Mouse (Mus musculus) stomach, embryonic 15.5 days (tissue): ENCODE measurements around the gene S100a7a. TPM values are rescaled to one million over a fixed set of nuclear protein-coding genes. Genes with fewer than 3 reads are reported as not detected.

Experiments used
- ATAC-seq: fragments of 200-750 bp; cut with Nextera tagmentation; 2 replicates; pipeline ENCODE4 v1.8.0; 2017; ENCODE audit warnings: low read depth, moderate number of reproducible peaks, moderate TSS enrichment; ENCODE audit not compliant: insufficient read depth, low FRiP score
- H3K27ac ChIP-seq: fragments of 300-500 bp; sonication (generic); 2 replicates; pipeline ENCODE4 v1.5.1; 2015; ENCODE audit warnings: mild to moderate bottlenecking, inconsistent platforms
- H3K27me3 ChIP-seq: fragments of 300-500 bp; sonication (generic); replicated peaks from 2 replicates; pipeline ENCODE4 v1.6.1; 2015; ENCODE audit warnings: inconsistent platforms
- H3K36me3 ChIP-seq: fragments of 300-500 bp; sonication (generic); 2 replicates; pipeline ENCODE4 v1.6.1; 2015; ENCODE audit warnings: inconsistent platforms
- H3K4me1 ChIP-seq: fragments of 300-500 bp; sonication (generic); 2 replicates; pipeline ENCODE4 v1.6.1; 2015; ENCODE audit warnings: inconsistent platforms
- H3K4me2 ChIP-seq: fragments of 300-500 bp; sonication (generic); 2 replicates; pipeline ENCODE4 v1.6.1; 2015; ENCODE audit warnings: mild to moderate bottlenecking, inconsistent platforms
- H3K4me3 ChIP-seq: fragments of 300-500 bp; sonication (generic); replicated peaks from 2 replicates; pipeline ENCODE4 v1.5.1; 2015; ENCODE audit warnings: inconsistent platforms
- H3K9ac ChIP-seq: fragments of 300-500 bp; sonication (generic); 2 replicates; pipeline ENCODE4 v1.6.1; 2015; ENCODE audit warnings: inconsistent platforms
- H3K9me3 ChIP-seq: fragments of 300-500 bp; sonication (generic); 2 replicates; pipeline ENCODE4 v1.6.1; 2016; ENCODE audit warnings: inconsistent platforms
- WGBS: fragments of 180-500 bp; shearing (Covaris S2); methylation state at CpG from one replicate; pipeline ENCODE4 v1.1.7; 2015; 5-methylcytosine and 5-hydroxymethylcytosine counted together
- polyA plus RNA-seq: library from polyadenylated mRNA; unstranded; fragments of >200 nt; fragmentation: Nextera tagmentation; extraction: Ambion mirVana; gene quantifications from 2 replicates; pipeline ENCODE4 v1.2.1, GENCODE M21; 2015

The S100a7a gene
- polyA plus RNA-seq, result 0.61 and 2.8 TPM in 2 replicates

DNA sequence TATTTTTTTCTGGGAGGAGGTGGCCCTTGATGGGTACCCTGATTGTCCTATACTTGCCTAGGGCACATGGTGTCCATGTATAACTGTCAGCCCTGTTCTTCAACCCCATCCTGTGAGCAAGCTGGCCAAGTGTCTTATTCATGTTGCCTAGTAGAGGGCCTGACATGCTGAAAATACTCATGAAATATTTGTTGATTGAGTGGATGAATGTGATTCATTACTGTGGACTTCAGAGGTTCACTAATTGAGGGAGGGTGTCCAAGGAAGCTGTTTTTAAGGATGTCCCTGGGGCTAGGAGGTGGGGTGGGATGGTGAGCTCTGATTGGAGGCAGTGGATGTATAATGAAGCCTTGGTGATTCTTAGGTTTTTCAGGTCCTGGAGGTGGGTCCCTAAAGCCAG is at the start of gene S100a7a:
Gene S100a7a, plus strand, starts transcription at position 301 of the 400 bp plus-strand sequence.
- no peaks in the 10 kb centered on the region for H3K4me1 ChIP-seq
- no peaks in the 10 kb centered on the region for H3K27me3 ChIP-seq
- no peaks in the 10 kb centered on the region for H3K36me3 ChIP-seq
- H3K9me3 ChIP-seq, result no peaks in the 10 kb centered on the region
- H3K4me2 ChIP-seq, result no peak within 1 kb of the TSS
- no peak within 1 kb of the TSS for H3K4me3 ChIP-seq
- H3K27ac ChIP-seq, result no peak within 1 kb of the TSS
- H3K9ac ChIP-seq, result no peak within 1 kb of the TSS
- ATAC-seq, result no peak

GRCm38 (mm10) chr3:90604416-90604815 is 49.4 kb upstream of the S100a7a start:
- 24% methylated on average over 4 of the region's 4 CpGs for WGBS
- H3K4me2 ChIP-seq, result no peak overlapping the region
- H3K9ac ChIP-seq, result no peak overlapping the region
- no peaks in the 10 kb centered on the region for H3K27me3 ChIP-seq
- no peaks in the 10 kb centered on the region for H3K36me3 ChIP-seq
- peaks cover 22% of the 10 kb centered on the region for H3K4me1 ChIP-seq
- peak overlapping the region; percentile 88 for H3K27ac ChIP-seq
- no peaks in the 10 kb centered on the region for H3K9me3 ChIP-seq
- no peak overlapping the region for H3K4me3 ChIP-seq
- ATAC-seq, result peak; percentile 75

DNA sequence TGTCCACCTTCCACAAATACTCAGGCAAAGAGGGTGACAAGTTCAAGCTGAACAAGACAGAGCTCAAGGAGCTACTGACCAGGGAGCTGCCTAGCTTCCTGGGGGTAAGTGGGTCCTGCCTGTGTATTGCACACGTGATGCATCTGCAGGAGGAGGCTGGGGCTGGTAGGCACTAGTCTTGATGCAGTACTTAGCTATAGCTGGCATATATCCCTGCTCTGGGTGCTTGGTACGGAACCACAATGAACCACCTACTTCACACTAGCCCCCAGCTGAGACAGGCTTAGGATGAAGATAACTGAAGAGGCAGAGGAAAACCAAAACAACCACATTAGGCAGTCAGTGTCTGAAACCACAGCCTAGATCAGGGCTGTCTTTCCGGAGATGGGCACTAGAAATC is 48.8 kb upstream of the S100a7a start:
- Histone ChIP-seq H3K4me3 (no peak overlapping the region), H3K9me3 (no peaks in the 10 kb centered on the region), H3K27ac (peak overlapping the region; percentile 88), H3K27me3 (no peaks in the 10 kb centered on the region), H3K4me1 (peaks cover 22% of the 10 kb centered on the region), H3K9ac (no peak overlapping the region), H3K36me3 (no peaks in the 10 kb centered on the region), H3K4me2 (no peak overlapping the region)
- no peak for ATAC-seq
- WGBS, result 78% methylated on average over 3 of the region's 3 CpGs

DNA sequence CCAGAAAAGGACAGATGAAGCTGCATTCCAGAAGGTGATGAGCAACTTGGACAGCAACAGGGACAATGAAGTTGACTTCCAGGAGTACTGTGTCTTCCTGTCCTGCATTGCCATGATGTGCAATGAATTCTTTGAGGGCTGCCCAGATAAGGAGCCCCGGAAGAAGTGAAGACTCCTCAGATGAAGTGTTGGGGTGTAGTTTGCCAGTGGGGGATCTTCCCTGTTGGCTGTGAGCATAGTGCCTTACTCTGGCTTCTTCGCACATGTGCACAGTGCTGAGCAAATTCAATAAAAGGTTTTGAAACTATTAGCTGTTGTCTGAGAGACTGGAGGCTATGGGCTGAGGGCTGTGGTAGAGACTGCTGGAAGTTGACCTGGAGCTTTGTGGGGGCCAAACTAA is 48.1 kb upstream of the S100a7a start:
- Histone ChIP-seq H3K4me1 (peaks cover 22% of the 10 kb centered on the region), H3K9me3 (no peaks in the 10 kb centered on the region), H3K9ac (no peak overlapping the region), H3K4me2 (no peak overlapping the region), H3K27ac (peak overlapping the region; percentile 88), H3K27me3 (no peaks in the 10 kb centered on the region), H3K4me3 (no peak overlapping the region), H3K36me3 (no peaks in the 10 kb centered on the region)
- 62% methylated on average over 2 of the region's 2 CpGs for WGBS
- ATAC-seq, result 0 out of 2 replicates have a peak, but pooled peaks have one; percentile 3

- no peak overlapping the region for H3K9ac ChIP-seq
- H3K4me3 ChIP-seq, result no peak overlapping the region
- WGBS, result 47% methylated on average over 6 of the region's 6 CpGs
- H3K27me3 ChIP-seq, result no peaks in the 10 kb centered on the region
- 0 out of 2 replicates have a peak, but pooled peaks have one; percentile 10 for ATAC-seq
- no peaks in the 10 kb centered on the region for H3K36me3 ChIP-seq
- peaks cover 22% of the 10 kb centered on the region for H3K4me1 ChIP-seq
- peak overlapping the region; percentile 88 for H3K27ac ChIP-seq
- no peak overlapping the region for H3K4me2 ChIP-seq
- no peaks in the 10 kb centered on the region for H3K9me3 ChIP-seq
These were observed 47.6 kb upstream of the S100a7a start for GRCm38 (mm10) chr3:90606185-90606584.

DNA sequence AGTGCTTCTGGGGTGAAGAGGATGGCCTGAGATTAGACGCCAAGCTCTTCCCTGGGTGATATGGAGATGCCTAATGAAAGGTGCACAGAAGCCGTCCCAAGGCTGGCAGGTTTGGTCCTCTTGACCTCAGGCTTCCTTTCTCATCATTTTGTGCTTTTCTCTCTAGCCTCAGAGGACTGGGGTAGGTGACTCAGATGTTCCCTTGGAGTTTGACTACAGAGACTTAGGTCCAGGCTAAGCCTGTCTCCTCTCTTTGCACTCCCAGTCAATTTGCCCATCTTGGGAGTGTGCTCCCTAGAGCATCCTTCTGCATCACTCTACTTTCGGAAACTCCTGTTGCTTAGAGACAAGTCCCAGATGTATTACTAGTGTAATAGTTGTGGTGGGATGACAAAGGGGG is 46.5 kb upstream of the S100a7a start:
- H3K4me2 ChIP-seq, result no peak overlapping the region
- H3K4me3 ChIP-seq, result no peak overlapping the region
- H3K27ac ChIP-seq, result no peak overlapping the region
- 83% methylated on average over 3 of the region's 3 CpGs for WGBS
- no peak overlapping the region for H3K9ac ChIP-seq
- H3K36me3 ChIP-seq, result no peaks in the 10 kb centered on the region
- no peaks in the 10 kb centered on the region for H3K9me3 ChIP-seq
- no peaks in the 10 kb centered on the region for H3K27me3 ChIP-seq
- no peak for ATAC-seq
- H3K4me1 ChIP-seq, result peaks cover 22% of the 10 kb centered on the region

GRCm38 (mm10) chr3:90608223-90608622 is 45.6 kb upstream of the S100a7a start, which contains the start of gene S100a5:
S100a5 (plus strand) TSS chr3:90608523.
- no peak within 1 kb of the TSS for H3K9ac ChIP-seq
- H3K4me2 ChIP-seq, result no peak within 1 kb of the TSS
- no peaks in the 10 kb centered on the region for H3K36me3 ChIP-seq
- no peaks in the 10 kb centered on the region for H3K9me3 ChIP-seq
- 52% methylated on average over 3 of the region's 3 CpGs for WGBS
- no peak within 1 kb of the TSS for H3K4me3 ChIP-seq
- H3K4me1 ChIP-seq, result peaks cover 24% of the 10 kb centered on the region
- no peaks in the 10 kb centered on the region for H3K27me3 ChIP-seq
- H3K27ac ChIP-seq, result no peak within 1 kb of the TSS
- no peak for ATAC-seq

DNA sequence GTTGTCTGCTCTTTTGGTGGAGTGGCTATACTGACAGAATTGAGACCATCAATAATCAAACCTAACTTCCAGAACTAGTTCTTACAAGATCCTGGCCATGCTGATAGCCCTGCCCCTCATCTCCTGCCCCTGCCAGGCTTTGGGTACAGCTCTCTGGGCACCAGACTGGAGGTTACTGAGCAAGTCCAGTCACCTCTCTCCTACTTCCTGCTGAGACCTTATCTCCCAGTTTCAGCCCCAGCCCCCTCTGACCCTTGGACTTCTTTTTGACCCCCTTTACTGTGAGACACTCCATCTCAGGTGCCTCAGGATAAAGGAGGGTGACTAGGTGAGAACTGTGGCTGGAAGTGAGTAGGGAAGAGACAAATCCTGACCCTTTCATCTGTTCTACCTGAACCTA is 44.7 kb upstream of the S100a7a start:
- no peak for ATAC-seq
- H3K36me3 ChIP-seq, result no peaks in the 10 kb centered on the region
- no peak overlapping the region for H3K4me2 ChIP-seq
- H3K27me3 ChIP-seq, result no peaks in the 10 kb centered on the region
- no peak overlapping the region for H3K4me3 ChIP-seq
- no peaks in the 10 kb centered on the region for H3K9me3 ChIP-seq
- H3K9ac ChIP-seq, result no peak overlapping the region
- peaks cover 18% of the 10 kb centered on the region for H3K4me1 ChIP-seq
- H3K27ac ChIP-seq, result no peak overlapping the region

DNA sequence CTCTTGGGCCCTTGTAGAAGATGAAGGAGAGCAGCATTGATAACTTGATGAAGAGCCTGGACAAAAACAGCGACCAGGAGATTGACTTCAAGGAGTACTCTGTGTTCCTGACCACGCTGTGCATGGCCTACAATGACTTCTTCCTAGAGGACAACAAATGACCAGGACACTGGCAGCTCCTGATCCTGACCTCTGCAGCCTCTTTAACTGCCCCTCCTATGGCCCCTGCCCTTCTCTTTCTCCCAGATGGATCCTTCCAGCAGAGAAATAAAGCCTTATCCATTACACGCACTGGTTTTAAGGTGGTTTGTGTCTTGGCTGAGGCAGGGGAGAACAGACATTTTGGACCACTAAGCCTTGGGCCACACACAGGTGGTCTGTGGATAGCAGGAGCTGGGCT is 42.3 kb upstream of the S100a7a start:
- no peak overlapping the region for H3K4me3 ChIP-seq
- WGBS, result 83% methylated on average over 3 of the region's 3 CpGs
- H3K36me3 ChIP-seq, result no peaks in the 10 kb centered on the region
- no peaks in the 10 kb centered on the region for H3K9me3 ChIP-seq
- H3K27ac ChIP-seq, result no peak overlapping the region
- H3K4me1 ChIP-seq, result peaks cover 21% of the 10 kb centered on the region
- no peak for ATAC-seq
- H3K27me3 ChIP-seq, result no peaks in the 10 kb centered on the region
- H3K9ac ChIP-seq, result no peak overlapping the region
- H3K4me2 ChIP-seq, result no peak overlapping the region

- no peaks in the 10 kb centered on the region for H3K27me3 ChIP-seq
- no peak for ATAC-seq
- H3K9me3 ChIP-seq, result no peaks in the 10 kb centered on the region
- no peak overlapping the region for H3K4me2 ChIP-seq
- H3K27ac ChIP-seq, result no peak overlapping the region
- no peaks in the 10 kb centered on the region for H3K36me3 ChIP-seq
- H3K9ac ChIP-seq, result no peak overlapping the region
- peaks cover 21% of the 10 kb centered on the region for H3K4me1 ChIP-seq
- 64% methylated on average over 4 of the region's 4 CpGs for WGBS
- H3K4me3 ChIP-seq, result no peak overlapping the region
These were observed 41.8 kb upstream of the S100a7a start for GRCm38 (mm10) chr3:90612061-90612460.

DNA sequence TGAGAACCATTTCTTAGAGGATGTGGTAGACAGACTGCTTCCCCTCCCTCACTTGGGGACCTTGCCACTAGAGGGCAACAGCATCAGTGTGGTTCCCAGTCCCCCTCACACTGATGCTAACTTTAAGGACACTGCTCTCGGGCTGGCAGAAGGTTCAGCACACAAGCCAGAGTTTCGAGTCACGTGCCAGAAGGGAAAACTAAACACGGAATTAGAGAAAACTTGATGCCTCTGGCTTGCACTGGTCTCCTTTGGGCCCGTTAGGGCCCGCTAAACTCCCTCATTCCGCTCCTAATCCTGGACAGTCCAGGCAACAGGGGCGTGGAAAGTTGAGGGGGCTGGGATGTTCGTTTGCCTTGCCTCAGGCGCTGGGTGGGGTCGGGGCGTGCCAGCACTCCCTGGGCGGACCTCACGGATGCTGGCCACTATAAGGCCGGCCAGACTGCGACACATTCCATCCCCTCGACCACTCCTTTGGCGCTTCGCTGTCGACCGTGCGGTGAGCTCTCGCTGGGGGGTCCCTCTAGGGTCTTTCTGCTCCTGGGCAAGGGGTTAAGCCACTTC is 41.0 kb upstream of the S100a7a start, which contains the start of gene S100a6:
Gene S100a6, plus strand, starts transcription at position 155 of the 564 bp plus-strand sequence.
- Histone ChIP-seq H3K4me2 (peak within 1 kb of the TSS; percentile 71), H3K36me3 (no peaks in the 10 kb centered on the region), H3K4me1 (peaks cover 21% of the 10 kb centered on the region), H3K9ac (peak within 1 kb of the TSS; percentile 19), H3K27me3 (no peaks in the 10 kb centered on the region), H3K27ac (peak within 1 kb of the TSS; percentile 85), H3K4me3 (peak within 1 kb of the TSS; percentile 51), H3K9me3 (no peaks in the 10 kb centered on the region)
- under 1% methylated on average over 23 of the region's 23 CpGs for WGBS
- peak; percentile 67 for ATAC-seq

DNA sequence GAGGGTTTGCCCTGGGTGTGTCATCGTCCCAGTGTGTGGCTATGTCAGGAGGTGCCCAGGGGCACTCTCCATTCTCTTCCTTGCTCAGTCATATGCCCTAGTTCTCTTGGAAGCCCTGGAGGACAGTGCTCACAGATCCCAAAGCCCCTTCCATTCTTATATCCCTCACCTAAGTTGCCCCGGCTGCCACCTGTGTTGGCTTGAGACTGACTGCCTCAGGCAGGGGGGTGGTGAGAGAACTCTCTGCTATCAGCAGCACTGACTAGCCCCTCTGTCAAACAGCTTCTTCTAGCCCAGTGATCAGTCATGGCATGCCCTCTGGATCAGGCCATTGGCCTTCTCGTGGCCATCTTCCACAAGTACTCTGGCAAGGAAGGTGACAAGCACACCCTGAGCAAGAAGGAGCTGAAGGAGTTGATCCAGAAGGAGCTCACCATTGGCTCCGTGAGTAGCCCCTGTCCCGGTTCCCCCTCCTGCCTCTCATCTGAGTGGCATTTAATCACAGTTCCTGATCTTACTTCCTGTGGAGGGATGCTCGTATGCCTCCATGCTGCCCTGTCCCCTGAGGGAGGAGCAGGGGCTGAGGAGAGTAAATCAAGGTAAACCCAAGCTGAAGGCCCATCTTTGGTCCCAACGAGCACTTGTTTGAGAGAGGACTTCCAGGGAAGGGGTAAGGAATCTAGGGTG is 40.2 kb upstream of the S100a7a start:
- Histone ChIP-seq H3K9ac (peak overlapping the region; percentile 19; the same call in 1 of the 2 replicates), H3K4me2 (peak overlapping the region; percentile 71), H3K4me1 (peaks cover 21% of the 10 kb centered on the region), H3K27me3 (no peaks in the 10 kb centered on the region), H3K27ac (peak overlapping the region; percentile 85), H3K9me3 (no peaks in the 10 kb centered on the region), H3K4me3 (peak overlapping the region; percentile 51), H3K36me3 (no peaks in the 10 kb centered on the region)
- ATAC-seq, result no peak
- WGBS, result 65% methylated on average over 7 of the region's 7 CpGs
